Mouse (Mus musculus): ENCODE measurements at regions not wholly inside any gene's neighbourhood (a gene's known extent, or its start where the extent isn't known, plus 50 kb on each side); places are given as distances from the start of the nearest gene placed in this dataset.

- Histone ChIP-seq H3K27me3 (ENCODE audit: control insufficient read depth, insufficient read depth, insufficient read length) (no peaks in the 10 kb centered on the region), H3K79me3 (ENCODE audit: low read depth) (no peaks in the 10 kb centered on the region), H3ac (ENCODE audit: control insufficient read depth, insufficient read length, low read depth) (no peak overlapping the region), H3K36me3 (ENCODE audit: control insufficient read depth, insufficient read depth) (no peaks in the 10 kb centered on the region), H3K79me2 (ENCODE audit: control insufficient read depth, insufficient read depth) (no peaks in the 10 kb centered on the region), H3K4me3 (ENCODE audit: insufficient read depth, poor library complexity, severe bottlenecking) (no peak overlapping the region)
- no peak for TF ChIP-seq USF1 (IDR thresholded peaks at IDR 0.05; ENCODE audit: low read depth)
- no peak for TF ChIP-seq CEBPB (IDR thresholded peaks at IDR 0.05; ENCODE audit: low read depth)
- no peak for TF ChIP-seq MYOG (IDR thresholded peaks at IDR 0.05; ENCODE audit: control insufficient read depth, extremely low read depth, insufficient read length)
- no peak for TF ChIP-seq MAX (IDR thresholded peaks at IDR 0.05)
Observed at GRCm38 (mm10) chr1:42058494-42058893, 637.1 kb upstream of the Pou3f3 start.

DNA sequence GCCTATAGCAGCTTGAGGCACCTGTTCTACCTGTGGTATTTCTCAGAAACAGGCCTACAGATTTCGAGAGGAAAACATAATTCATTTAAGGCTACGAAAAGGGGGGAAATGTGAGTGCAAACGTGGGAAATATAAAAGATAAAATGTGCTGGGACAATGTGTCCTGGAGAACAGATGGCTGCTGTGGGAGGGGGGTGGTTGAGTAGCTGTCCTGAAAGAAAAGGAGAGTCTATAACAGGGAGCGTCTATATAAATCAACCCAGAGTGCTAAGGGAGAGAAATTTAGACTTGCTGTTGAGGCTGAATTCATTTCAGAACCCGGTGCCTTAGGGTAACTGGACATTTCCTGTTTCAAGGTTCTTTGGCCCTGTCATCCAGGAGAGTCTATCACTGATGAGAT, 625.5 kb upstream of the Pou3f3 start:
- Histone ChIP-seq H3K79me3 (ENCODE audit: low read depth) (no peaks in the 10 kb centered on the region), H3ac (ENCODE audit: control insufficient read depth, insufficient read length, low read depth) (no peak overlapping the region), H3K79me2 (ENCODE audit: control insufficient read depth, insufficient read depth) (no peaks in the 10 kb centered on the region), H3K36me3 (ENCODE audit: control insufficient read depth, insufficient read depth) (no peaks in the 10 kb centered on the region), H3K27me3 (ENCODE audit: control insufficient read depth, insufficient read depth, insufficient read length) (no peaks in the 10 kb centered on the region), H3K4me3 (ENCODE audit: insufficient read depth, poor library complexity, severe bottlenecking) (no peak overlapping the region)
- TF ChIP-seq CEBPB (IDR thresholded peaks at IDR 0.05; ENCODE audit: low read depth) (no peak), USF1 (IDR thresholded peaks at IDR 0.05; ENCODE audit: low read depth) (no peak), MAX (IDR thresholded peaks at IDR 0.05) (no peak), FOSL1 (IDR thresholded peaks at IDR 0.05; ENCODE audit: insufficient read depth, low read length, poor library complexity, severe bottlenecking) (no peak), MYOD1 (IDR thresholded peaks at IDR 0.05; ENCODE audit: control insufficient read depth, insufficient read length, low read depth) (no peak)

GRCm38 (mm10) chr1:42096026-42096425, 599.5 kb upstream of the Pou3f3 start:
- H3K4me3 ChIP-seq (ENCODE audit: insufficient read depth, poor library complexity, severe bottlenecking): no peak overlapping the region
- no peaks in the 10 kb centered on the region for H3K27me3 ChIP-seq (ENCODE audit: control insufficient read depth, insufficient read depth, insufficient read length)
- H3K79me3 ChIP-seq (ENCODE audit: low read depth): no peaks in the 10 kb centered on the region
- no peak for TF ChIP-seq USF1 (IDR thresholded peaks at IDR 0.05; ENCODE audit: low read depth)
- TF ChIP-seq MYOG (IDR thresholded peaks at IDR 0.05; ENCODE audit: control insufficient read depth, extremely low read depth, insufficient read length): no peak
- TF ChIP-seq MYOD1 (IDR thresholded peaks at IDR 0.05; ENCODE audit: control insufficient read depth, insufficient read length, low read depth): no peak
- no peak for TF ChIP-seq CEBPB (IDR thresholded peaks at IDR 0.05; ENCODE audit: low read depth)
- H3ac ChIP-seq (ENCODE audit: control insufficient read depth, insufficient read length, low read depth): no peak overlapping the region
- no peaks in the 10 kb centered on the region for H3K79me2 ChIP-seq (ENCODE audit: control insufficient read depth, insufficient read depth)
- no peaks in the 10 kb centered on the region for H3K36me3 ChIP-seq (ENCODE audit: control insufficient read depth, insufficient read depth)

DNA sequence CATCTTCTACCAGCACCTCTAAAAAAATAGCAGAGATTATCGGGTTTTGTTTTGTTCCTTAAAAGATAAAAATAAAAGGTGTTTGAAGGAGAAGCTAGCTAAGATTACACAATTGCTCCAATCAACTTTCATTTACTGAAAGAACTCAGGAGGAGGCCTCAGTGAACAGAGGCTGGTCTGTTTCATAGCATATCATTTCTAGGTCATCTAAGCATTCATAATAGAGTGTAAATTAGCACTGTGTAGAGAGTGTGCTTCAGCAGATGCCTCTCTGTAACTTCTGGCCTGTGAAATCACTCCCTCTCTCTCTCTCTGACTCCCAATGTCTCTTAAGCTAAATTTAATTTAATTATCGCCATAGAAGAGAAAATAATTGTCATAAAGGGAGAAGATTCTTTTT, 597.0 kb upstream of the Pou3f3 start:
- no peaks in the 10 kb centered on the region for H3K36me3 ChIP-seq (ENCODE audit: control insufficient read depth, insufficient read depth)
- H3K27me3 ChIP-seq (ENCODE audit: control insufficient read depth, insufficient read depth, insufficient read length): no peaks in the 10 kb centered on the region
- no peak overlapping the region for H3K4me3 ChIP-seq (ENCODE audit: insufficient read depth, poor library complexity, severe bottlenecking)
- H3ac ChIP-seq (ENCODE audit: control insufficient read depth, insufficient read length, low read depth): no peak overlapping the region
- no peak for TF ChIP-seq MYOG (IDR thresholded peaks at IDR 0.05; ENCODE audit: control insufficient read depth, extremely low read depth, insufficient read length)
- no peak for TF ChIP-seq FOSL1 (IDR thresholded peaks at IDR 0.05; ENCODE audit: insufficient read depth, low read length, poor library complexity, severe bottlenecking)
- TF ChIP-seq MAX (IDR thresholded peaks at IDR 0.05): no peak
- no peak for TF ChIP-seq USF1 (IDR thresholded peaks at IDR 0.05; ENCODE audit: low read depth)
- TF ChIP-seq CEBPB (IDR thresholded peaks at IDR 0.05; ENCODE audit: low read depth): no peak
- TF ChIP-seq CTCF (IDR thresholded peaks at IDR 0.05; ENCODE audit: control insufficient read depth, insufficient read depth, insufficient read length): no peak
- TF ChIP-seq MYOD1 (IDR thresholded peaks at IDR 0.05; ENCODE audit: control insufficient read depth, insufficient read length, low read depth): no peak
- no peaks in the 10 kb centered on the region for H3K79me3 ChIP-seq (ENCODE audit: low read depth)
- no peaks in the 10 kb centered on the region for H3K79me2 ChIP-seq (ENCODE audit: control insufficient read depth, insufficient read depth)

GRCm38 (mm10) chr1:42107521-42107920, 588.0 kb upstream of the Pou3f3 start:
- H3K79me3 ChIP-seq (ENCODE audit: low read depth): no peaks in the 10 kb centered on the region
- H3K27me3 ChIP-seq (ENCODE audit: control insufficient read depth, insufficient read depth, insufficient read length): no peaks in the 10 kb centered on the region
- H3K4me3 ChIP-seq (ENCODE audit: insufficient read depth, poor library complexity, severe bottlenecking): no peak overlapping the region
- H3K36me3 ChIP-seq (ENCODE audit: control insufficient read depth, insufficient read depth): no peaks in the 10 kb centered on the region
- no peaks in the 10 kb centered on the region for H3K79me2 ChIP-seq (ENCODE audit: control insufficient read depth, insufficient read depth)
- TF ChIP-seq CEBPB (IDR thresholded peaks at IDR 0.05; ENCODE audit: low read depth) (no peak), MAX (IDR thresholded peaks at IDR 0.05) (no peak), USF1 (IDR thresholded peaks at IDR 0.05; ENCODE audit: low read depth) (no peak), MYOD1 (IDR thresholded peaks at IDR 0.05; ENCODE audit: control insufficient read depth, insufficient read length, low read depth) (no peak), FOSL1 (IDR thresholded peaks at IDR 0.05; ENCODE audit: insufficient read depth, low read length, poor library complexity, severe bottlenecking) (no peak), CTCF (IDR thresholded peaks at IDR 0.05; ENCODE audit: control insufficient read depth, insufficient read depth, insufficient read length) (no peak), MYOG (IDR thresholded peaks at IDR 0.05; ENCODE audit: control insufficient read depth, extremely low read depth, insufficient read length) (no peak)
- no peak overlapping the region for H3ac ChIP-seq (ENCODE audit: control insufficient read depth, insufficient read length, low read depth)

DNA sequence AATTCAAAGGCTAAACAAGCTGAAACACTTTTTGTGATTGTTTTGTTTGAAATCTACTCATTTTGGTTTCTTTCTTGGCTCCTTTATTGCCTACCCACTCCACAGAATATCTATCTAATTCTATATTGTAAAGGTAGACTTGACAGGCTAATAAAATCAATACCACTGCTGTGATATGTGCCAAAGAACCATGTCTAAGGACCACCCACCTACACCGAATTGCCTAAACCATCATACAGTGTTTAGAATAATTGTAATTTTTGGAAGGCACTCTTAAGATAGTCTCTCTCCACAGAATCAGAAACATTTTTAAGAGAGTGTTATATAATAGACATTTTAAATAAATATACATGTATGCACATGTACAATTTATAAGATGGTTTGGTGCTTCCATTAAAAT, 587.6 kb upstream of the Pou3f3 start:
- H3K36me3 ChIP-seq (ENCODE audit: control insufficient read depth, insufficient read depth): no peaks in the 10 kb centered on the region
- H3K4me3 ChIP-seq (ENCODE audit: insufficient read depth, poor library complexity, severe bottlenecking): no peak overlapping the region
- H3K79me2 ChIP-seq (ENCODE audit: control insufficient read depth, insufficient read depth): no peaks in the 10 kb centered on the region
- no peak for TF ChIP-seq FOSL1 (IDR thresholded peaks at IDR 0.05; ENCODE audit: insufficient read depth, low read length, poor library complexity, severe bottlenecking)
- TF ChIP-seq USF1 (IDR thresholded peaks at IDR 0.05; ENCODE audit: low read depth): no peak
- TF ChIP-seq MAX (IDR thresholded peaks at IDR 0.05): no peak
- no peak for TF ChIP-seq CTCF (IDR thresholded peaks at IDR 0.05; ENCODE audit: control insufficient read depth, insufficient read depth, insufficient read length)
- no peak for TF ChIP-seq CEBPB (IDR thresholded peaks at IDR 0.05; ENCODE audit: low read depth)
- no peak for TF ChIP-seq MYOG (IDR thresholded peaks at IDR 0.05; ENCODE audit: control insufficient read depth, extremely low read depth, insufficient read length)
- no peaks in the 10 kb centered on the region for H3K27me3 ChIP-seq (ENCODE audit: control insufficient read depth, insufficient read depth, insufficient read length)
- no peak overlapping the region for H3ac ChIP-seq (ENCODE audit: control insufficient read depth, insufficient read length, low read depth)
- H3K79me3 ChIP-seq (ENCODE audit: low read depth): no peaks in the 10 kb centered on the region

Data from C2C12 (cell line).